Mouse (Mus musculus): Measurements from ENCODE around the gene Mpped2. TPM values are rescaled to one million over a fixed set of nuclear protein-coding genes. Genes with fewer than 3 reads are reported as not detected.

The Mpped2 gene
- polyA plus RNA-seq, 1 experiment: 17.4 TPM

DNA sequence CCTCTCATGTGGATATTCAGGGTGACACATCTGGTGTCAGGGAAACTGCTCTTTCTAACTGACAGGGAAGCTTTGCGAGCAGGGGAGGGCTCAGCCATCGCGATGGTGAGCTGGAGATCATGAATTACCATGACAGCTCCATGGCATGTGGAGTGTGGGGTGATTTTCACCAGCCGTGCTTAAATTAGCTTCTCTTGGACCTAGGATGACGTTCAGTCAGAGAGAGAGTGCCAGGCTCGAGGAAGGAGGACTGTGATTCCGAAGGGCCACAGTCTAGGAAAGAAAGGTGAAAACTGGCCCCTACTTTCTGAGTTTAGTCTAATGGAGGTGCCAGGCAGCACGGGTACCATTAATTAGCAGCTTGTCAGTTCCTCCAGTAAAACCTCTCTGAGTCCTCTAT, 161.7 kb downstream of the Mpped2 start:
- Histone ChIP-seq H3K4me1 (ENCODE audit: control insufficient read depth, insufficient read depth, low read length) (peaks cover 4% of the 10 kb centered on the region), H3K27ac (ENCODE audit: insufficient read depth, low read length) (no peak overlapping the region), H3K4me3 (ENCODE audit: insufficient read depth, low read length) (no peak overlapping the region)
- no peak for TF ChIP-seq CTCF (IDR thresholded peaks at IDR 0.05; ENCODE audit: extremely low read depth, insufficient read depth, low read length)

DNA sequence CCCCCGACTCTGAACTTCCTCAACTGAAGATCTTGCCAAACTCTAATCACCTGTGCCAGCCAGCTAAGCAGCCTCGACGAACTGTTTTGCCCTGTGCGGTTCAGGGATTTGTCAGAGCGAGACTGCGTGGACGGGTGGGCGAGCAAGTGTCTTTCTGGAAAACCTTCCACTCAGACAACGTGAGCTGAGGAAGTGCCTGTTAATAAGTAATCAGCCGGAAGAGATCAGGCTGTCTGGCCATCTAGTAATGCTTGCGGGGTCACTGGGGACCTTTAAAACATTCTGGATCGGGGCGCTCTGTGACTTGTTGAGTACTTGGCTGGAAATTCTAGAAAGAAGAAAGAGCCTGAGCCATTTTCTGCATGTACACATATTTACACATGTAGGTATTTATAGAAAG, 162.1 kb downstream of the Mpped2 start:
- Histone ChIP-seq H3K27ac (ENCODE audit: insufficient read depth, low read length) (no peak overlapping the region), H3K4me1 (ENCODE audit: control insufficient read depth, insufficient read depth, low read length) (peaks cover 4% of the 10 kb centered on the region), H3K4me3 (ENCODE audit: insufficient read depth, low read length) (no peak overlapping the region)
- TF ChIP-seq CTCF (IDR thresholded peaks at IDR 0.05; ENCODE audit: extremely low read depth, insufficient read depth, low read length) (no peak), POLR2A (IDR thresholded peaks at IDR 0.05; ENCODE audit: extremely low read depth, insufficient read depth, low read length) (no peak)

DNA sequence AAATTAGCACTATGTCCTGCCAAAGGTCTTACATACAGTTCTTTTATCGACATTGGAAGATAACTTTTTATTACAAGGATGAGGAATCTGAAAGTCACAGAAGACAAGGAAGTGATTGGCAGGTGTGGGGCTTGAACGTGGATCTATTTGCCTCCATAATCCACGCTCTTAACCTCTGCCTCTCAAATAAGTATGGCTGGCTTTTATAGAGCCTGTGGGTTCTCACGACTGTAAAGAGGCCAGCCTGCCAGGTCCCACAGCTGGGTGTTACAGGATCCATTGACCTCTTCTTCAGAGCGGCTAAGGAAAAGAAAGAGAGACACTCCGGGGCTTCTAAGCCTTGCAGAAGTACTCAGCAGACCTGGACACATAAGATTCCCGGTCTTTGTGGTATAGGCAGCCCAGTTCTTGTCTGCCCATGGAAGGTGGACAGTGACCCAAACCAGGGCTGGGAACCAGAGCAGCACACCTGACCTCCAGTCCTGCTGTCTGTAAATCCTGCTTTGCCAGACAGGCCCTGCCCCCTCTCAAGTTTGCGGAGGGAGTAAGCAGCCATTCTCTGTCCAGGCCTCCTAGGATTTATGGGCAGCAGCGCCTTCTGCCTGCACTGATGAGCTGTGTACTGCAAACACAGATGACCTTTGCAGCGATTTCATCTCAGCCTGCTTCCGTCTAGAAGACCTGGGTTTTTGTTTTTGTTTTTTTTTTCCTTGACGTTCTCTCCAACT, 162.7 kb downstream of the Mpped2 start:
- no peak overlapping the region for H3K27ac ChIP-seq (ENCODE audit: insufficient read depth, low read length)
- H3K4me1 ChIP-seq (ENCODE audit: control insufficient read depth, insufficient read depth, low read length): peaks cover 4% of the 10 kb centered on the region
- no peak overlapping the region for H3K4me3 ChIP-seq (ENCODE audit: insufficient read depth, low read length)
- TF ChIP-seq POLR2A (IDR thresholded peaks at IDR 0.05; ENCODE audit: extremely low read depth, insufficient read depth, low read length): no peak
- TF ChIP-seq CTCF (IDR thresholded peaks at IDR 0.05; ENCODE audit: extremely low read depth, insufficient read depth, low read length): no peak

DNA sequence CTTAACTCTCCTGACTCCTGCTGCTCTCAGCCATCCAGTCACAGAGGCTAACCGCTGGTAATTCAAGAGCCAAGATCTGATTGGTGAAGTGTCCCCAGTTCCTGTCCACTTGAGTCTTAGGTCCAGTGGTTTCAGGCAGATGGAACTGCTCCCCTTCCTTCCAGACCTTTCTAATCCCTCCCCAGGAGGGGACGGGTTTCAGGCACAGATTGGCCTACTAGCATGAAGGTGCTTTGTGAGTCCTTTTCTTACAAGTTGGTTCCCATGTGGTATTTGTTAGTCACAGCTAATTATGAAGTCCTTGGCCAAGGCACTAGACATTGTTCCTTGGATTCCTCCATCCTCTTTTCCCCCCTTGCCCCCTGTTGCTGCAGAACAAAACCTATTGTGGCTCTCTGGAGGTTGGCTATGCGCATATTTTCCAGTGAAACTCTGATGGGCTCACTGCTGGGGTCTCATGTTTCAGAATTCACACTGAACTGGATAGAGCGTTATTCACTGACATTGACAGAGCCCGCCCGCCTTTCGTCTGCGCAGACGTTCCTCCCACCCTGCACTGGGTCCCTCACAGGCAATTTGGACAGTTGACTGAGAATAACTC, 163.4 kb downstream of the Mpped2 start:
- TF ChIP-seq CTCF (IDR thresholded peaks at IDR 0.05; ENCODE audit: extremely low read depth, insufficient read depth, low read length) (no peak), POLR2A (IDR thresholded peaks at IDR 0.05; ENCODE audit: extremely low read depth, insufficient read depth, low read length) (no peak)
- Histone ChIP-seq H3K27ac (ENCODE audit: insufficient read depth, low read length) (no peak overlapping the region), H3K4me1 (ENCODE audit: control insufficient read depth, insufficient read depth, low read length) (peaks cover 4% of the 10 kb centered on the region)

DNA sequence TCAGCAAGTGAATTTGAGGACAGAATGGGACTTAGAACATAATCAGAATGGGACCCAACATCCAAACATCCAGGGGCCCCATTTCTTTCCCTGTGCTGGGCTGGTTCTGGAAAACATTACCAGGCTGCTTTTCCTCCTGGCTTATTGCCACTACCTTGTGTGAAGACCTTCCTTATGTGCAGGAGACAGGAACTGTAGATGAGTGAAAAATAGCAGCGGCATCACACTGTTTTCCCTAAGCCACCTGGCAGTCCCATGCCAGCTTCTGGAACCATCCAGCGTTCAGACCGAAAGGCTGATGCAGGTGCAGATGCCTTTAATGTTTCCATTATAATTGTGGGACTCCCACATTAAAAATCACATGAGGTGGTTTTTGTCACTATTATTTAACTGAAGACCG, 164.2 kb downstream of the Mpped2 start:
- no peak for TF ChIP-seq CTCF (IDR thresholded peaks at IDR 0.05; ENCODE audit: extremely low read depth, insufficient read depth, low read length)
- TF ChIP-seq POLR2A (IDR thresholded peaks at IDR 0.05; ENCODE audit: extremely low read depth, insufficient read depth, low read length): no peak
- no peak overlapping the region for H3K4me3 ChIP-seq (ENCODE audit: insufficient read depth, low read length)
- peaks cover 4% of the 10 kb centered on the region for H3K4me1 ChIP-seq (ENCODE audit: control insufficient read depth, insufficient read depth, low read length)
- H3K27ac ChIP-seq (ENCODE audit: insufficient read depth, low read length): no peak overlapping the region

More for the DNA sequence above, 163.4 kb downstream of the Mpped2 start:
- H3K4me3 ChIP-seq (ENCODE audit: insufficient read depth, low read length): no peak overlapping the region

DNA sequence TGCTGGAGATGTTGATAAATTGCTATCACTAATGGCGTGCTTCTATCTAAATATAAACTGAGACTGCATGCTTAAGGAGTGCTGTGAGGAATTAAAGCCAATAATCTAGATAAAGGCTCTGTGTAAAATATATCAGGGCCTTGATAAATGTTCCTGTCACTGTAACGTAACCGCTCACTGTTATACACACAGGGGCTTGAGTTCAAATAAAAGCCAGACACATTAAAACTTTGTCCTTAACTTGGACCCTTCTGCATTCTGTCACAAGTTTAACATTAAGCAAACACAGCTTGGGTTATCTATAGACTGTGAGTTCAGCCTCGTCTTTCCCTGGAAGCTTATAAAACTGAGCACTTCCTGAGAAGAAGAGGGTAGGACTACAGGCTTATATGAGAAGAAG, 164.6 kb downstream of the Mpped2 start:
- no peak for TF ChIP-seq CTCF (IDR thresholded peaks at IDR 0.05; ENCODE audit: extremely low read depth, insufficient read depth, low read length)
- TF ChIP-seq POLR2A (IDR thresholded peaks at IDR 0.05; ENCODE audit: extremely low read depth, insufficient read depth, low read length): no peak
- peaks cover 6% of the 10 kb centered on the region for H3K4me1 ChIP-seq (ENCODE audit: control insufficient read depth, insufficient read depth, low read length)
- H3K27ac ChIP-seq (ENCODE audit: insufficient read depth, low read length): no peak overlapping the region
- H3K4me3 ChIP-seq (ENCODE audit: insufficient read depth, low read length): no peak overlapping the region

DNA sequence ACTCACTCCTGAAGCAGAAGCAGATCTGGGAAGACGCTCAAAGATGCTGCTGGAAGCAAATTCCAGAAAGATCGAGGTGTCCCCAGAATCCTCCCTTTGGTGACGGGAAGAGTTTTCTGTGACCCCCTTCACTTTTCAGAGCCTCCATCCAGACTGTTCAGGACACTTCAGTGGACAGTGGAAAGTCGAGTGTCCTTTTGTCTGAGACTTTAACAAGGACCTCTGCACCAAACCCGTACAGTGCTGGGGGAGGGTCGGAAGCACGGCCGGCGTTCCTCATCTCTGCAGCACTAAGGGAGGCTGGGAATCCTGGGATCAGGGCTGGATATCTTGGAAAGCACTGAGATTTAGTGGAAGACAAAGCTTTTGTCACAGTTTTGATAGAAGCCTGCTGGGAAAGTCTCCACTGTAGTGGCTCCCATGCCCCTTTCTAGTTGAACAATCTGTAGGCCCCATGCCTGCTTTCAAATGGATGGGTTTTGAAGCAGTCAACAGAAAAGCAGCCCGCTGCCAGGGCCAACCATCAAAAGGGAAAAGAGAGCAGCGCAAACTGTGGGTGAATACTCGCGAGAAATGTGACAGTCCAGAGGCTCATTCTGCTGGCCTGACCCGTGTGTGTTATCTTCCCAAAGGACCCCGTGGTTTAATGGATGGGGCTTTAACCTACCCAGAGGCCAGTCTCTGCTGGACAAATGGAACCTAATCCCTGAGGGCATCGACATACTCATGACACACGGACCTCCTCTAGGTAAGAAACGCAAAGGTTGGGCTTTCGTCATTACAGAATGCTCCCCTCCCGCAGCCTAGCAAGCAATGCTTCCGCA, 168.0 kb downstream of the Mpped2 start:
- H3K4me3 ChIP-seq (ENCODE audit: insufficient read depth, low read length): no peak overlapping the region
- H3K27ac ChIP-seq (ENCODE audit: insufficient read depth, low read length): no peak overlapping the region
- H3K4me1 ChIP-seq (ENCODE audit: control insufficient read depth, insufficient read depth, low read length): peaks cover 7% of the 10 kb centered on the region; the same call in 1 of the 2 replicates
- TF ChIP-seq POLR2A (IDR thresholded peaks at IDR 0.05; ENCODE audit: extremely low read depth, insufficient read depth, low read length) (no peak), CTCF (IDR thresholded peaks at IDR 0.05; ENCODE audit: extremely low read depth, insufficient read depth, low read length) (no peak)

DNA sequence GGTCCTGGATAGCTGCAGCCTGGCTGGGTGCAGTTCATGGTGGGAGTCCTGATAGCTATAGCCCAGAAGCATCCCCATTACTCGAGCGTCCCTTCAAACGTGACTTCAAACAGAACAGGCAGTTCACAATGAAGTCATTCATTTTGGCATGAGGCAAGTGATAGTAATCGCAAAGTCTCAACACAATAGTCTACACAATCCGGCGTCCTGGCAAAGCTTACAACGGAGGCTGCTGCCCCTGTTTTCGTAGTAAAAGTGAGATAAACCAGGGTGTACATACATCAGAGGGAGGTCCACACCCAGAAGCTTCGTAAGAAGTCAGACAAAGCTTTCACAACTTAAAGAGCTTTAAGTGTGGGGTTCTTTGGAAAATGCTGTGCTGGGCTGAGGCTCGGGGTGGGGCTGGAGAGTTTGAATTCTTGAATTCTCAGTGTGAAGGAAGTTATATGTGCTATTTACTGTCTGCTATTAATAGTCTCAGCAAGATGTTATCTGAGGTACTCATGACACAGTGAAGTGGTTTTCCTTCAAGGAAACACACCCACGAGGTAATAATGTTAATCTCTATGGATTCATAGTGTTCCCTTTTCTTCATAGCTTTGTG, 170.1 kb downstream of the Mpped2 start:
- H3K4me3 ChIP-seq (ENCODE audit: insufficient read depth, low read length): no peak overlapping the region
- no peak overlapping the region for H3K27ac ChIP-seq (ENCODE audit: insufficient read depth, low read length)
- H3K4me1 ChIP-seq (ENCODE audit: control insufficient read depth, insufficient read depth, low read length): peaks cover 5% of the 10 kb centered on the region; the same call in 1 of the 2 replicates
- no peak for TF ChIP-seq CTCF (IDR thresholded peaks at IDR 0.05; ENCODE audit: extremely low read depth, insufficient read depth, low read length)
- no peak for TF ChIP-seq POLR2A (IDR thresholded peaks at IDR 0.05; ENCODE audit: extremely low read depth, insufficient read depth, low read length)

DNA sequence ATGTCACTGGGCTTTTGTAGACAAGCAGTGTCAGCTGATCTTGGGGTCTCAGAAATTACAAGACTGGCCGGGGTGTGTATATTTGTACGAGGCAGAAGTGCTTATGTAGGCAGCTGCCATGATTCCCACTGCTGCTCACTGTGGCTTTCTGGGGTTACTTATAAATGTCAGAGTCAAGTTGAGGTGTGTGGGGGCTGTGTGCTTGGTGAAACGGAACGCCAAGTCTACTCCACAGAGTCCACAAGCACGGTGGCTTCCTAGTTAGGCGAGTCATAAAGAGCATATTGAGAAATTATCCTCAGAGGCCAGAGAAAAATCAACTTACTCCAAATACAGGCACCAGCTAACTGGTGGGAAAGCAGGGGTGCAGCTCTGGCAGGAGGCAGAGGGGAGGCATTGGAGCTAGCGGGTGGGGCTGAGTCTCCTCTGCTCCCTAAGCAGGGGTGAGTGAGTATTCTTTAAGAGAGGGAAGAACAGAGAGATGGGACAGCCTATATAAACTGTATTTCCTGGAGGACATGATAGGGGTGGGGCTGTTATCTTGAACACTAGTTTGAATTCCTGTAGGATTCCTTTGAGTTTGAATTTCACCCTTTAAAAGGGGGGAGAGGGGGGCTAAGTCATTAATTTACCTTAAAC, 172.2 kb downstream of the Mpped2 start:
- H3K4me3 ChIP-seq (ENCODE audit: insufficient read depth, low read length): no peak overlapping the region
- H3K4me1 ChIP-seq (ENCODE audit: control insufficient read depth, insufficient read depth, low read length): peaks cover 10% of the 10 kb centered on the region
- TF ChIP-seq CTCF (IDR thresholded peaks at IDR 0.05; ENCODE audit: extremely low read depth, insufficient read depth, low read length) (no peak), POLR2A (IDR thresholded peaks at IDR 0.05; ENCODE audit: extremely low read depth, insufficient read depth, low read length) (no peak)
- no peak overlapping the region for H3K27ac ChIP-seq (ENCODE audit: insufficient read depth, low read length)

Measured in cortical plate, adult 2 months (tissue).